Mouse (Mus musculus): ENCODE results near the gene Itga8. TPM values are rescaled to one million over a fixed set of nuclear protein-coding genes. Genes with fewer than 3 reads are reported as not detected.

Gene Itga8
- total RNA-seq (2023; ENCODE audit: inconsistent age): 0.74 TPM in 1 of 4 replicates, not detected in the others

DNA sequence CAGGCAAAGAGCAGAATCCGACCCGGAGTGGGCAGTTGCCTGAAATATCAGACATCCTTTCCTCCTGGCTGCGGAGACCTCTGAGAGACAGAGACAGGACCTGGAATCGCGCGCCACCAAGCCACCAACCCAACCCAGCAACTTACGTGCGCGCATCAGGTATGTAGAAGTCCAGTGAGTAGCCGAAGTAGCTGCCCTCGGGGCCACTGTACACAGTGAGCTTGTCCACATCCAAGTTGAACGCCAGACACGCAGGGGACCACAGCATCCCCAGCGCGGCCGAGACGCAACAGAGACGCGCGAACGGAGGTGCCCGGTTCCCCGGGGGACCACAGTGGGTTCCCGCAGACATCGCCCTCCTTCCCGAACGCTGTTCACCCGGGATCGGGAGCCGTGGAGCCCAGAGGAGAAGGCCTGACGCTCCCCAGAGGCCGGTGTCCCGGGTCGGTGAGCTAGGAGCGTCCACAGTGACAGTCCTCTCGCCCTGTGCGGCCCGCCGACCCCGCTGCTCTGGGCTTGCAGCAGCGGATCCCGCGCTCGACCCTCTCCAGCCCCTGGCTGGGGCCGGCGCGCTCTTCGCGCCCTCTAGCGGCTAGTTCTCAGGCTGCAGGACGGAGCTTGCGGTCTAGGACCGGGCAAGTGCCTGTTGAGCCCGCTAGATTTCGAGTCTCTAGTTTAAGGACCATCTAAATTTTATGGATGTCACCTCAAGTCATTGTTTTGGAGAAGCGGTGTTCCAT is at the start of gene Itga8:
Gene Itga8 (minus strand): TSS at position 492 of the 740 bp plus-strand sequence.

Other genes with a start within 250 kb of the Itga8 start
- gene Mindy3, start 117.5 kb upstream of the Itga8 start, total RNA-seq (2023; ENCODE audit: inconsistent age): 39.6 to 51.0 TPM (median 44.8 TPM) in 4 replicates

Measured in B cell, adult (primary cell).